Mouse (Mus musculus) bone marrow, adult 2 months (tissue): ENCODE measurements around the gene Rhoj.

ENCODE experiments used
- CTCF ChIP-seq: fragments of 200-500 bp; IDR thresholded peaks from 2 replicates; pipeline ENCODE4 v1.5.1; 2011; ENCODE audit warnings: low read length, control low read depth; ENCODE audit not compliant: control insufficient read depth, insufficient read depth
- POLR2A ChIP-seq: fragments of 200-500 bp; IDR thresholded peaks from 2 replicates; pipeline ENCODE4 v1.6.1; 2011; ENCODE audit warnings: low read depth, mild to moderate bottlenecking, control low read depth, low read length, borderline replicate concordance; ENCODE audit not compliant: control insufficient read depth

DNA sequence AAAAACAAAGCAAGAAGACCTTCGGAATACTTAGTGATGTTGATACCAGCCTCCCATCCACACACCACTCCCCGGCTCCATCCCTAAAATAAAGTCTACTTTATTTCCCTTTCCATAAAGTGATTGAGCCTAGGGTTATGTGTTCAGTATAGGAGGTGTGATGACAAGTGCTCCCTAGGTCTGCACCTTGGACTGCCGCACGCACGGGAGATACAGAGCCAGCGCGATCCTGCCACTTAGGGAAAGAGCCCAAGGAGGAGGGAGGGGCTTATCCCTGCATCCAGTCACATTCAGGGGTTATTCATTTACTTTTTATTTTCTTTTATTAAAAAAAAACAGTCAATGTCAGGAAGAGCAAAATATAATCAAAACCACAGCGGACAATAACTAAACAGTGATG is 142.5 kb downstream of the Rhoj start:
- TF ChIP-seq CTCF (no peak), POLR2A (no peak)
